Mouse (Mus musculus) lung, postnatal 0 days (tissue): Measurements from ENCODE around the gene Pdp2. TPM values are rescaled to one million over a fixed set of nuclear protein-coding genes. Genes with fewer than 3 reads are reported as not detected.

Source experiments
- ATAC-seq: fragments of 200-750 bp; cut with Nextera tagmentation; 2 replicates; pipeline ENCODE4 v1.8.0; 2017; ENCODE audit warnings: moderate library complexity
- DNase-seq: peaks from one replicate; pipeline ENCODE4 v3.0.0-alpha.2; 2016; ENCODE audit warnings: low spot score
- H3K27ac ChIP-seq: fragments of 300-500 bp; sonication (generic); 2 replicates; pipeline ENCODE4 v1.5.1; 2014; ENCODE audit warnings: antibody characterized with exemption, mild to moderate bottlenecking, low read length, mixed read lengths
- H3K27me3 ChIP-seq: fragments of 300-500 bp; sonication (generic); replicated peaks from 2 replicates; pipeline ENCODE4 v1.6.1; 2014; ENCODE audit warnings: low read length, mixed read lengths; ENCODE audit not compliant: insufficient read depth
- H3K36me3 ChIP-seq: fragments of 300-500 bp; sonication (generic); 2 replicates; pipeline ENCODE4 v1.6.1; 2014; ENCODE audit warnings: low read length, mixed read lengths; ENCODE audit not compliant: insufficient read depth
- H3K4me1 ChIP-seq: fragments of 300-500 bp; sonication (generic); 2 replicates; pipeline ENCODE4 v1.6.1; 2014; ENCODE audit warnings: antibody characterized with exemption, low read depth, low read length, mixed read lengths; ENCODE audit not compliant: insufficient read depth
- H3K4me2 ChIP-seq: fragments of 300-500 bp; sonication (generic); replicated peaks from 2 replicates; pipeline ENCODE4 v1.6.1; 2014; ENCODE audit warnings: low read depth, mild to moderate bottlenecking, low read length, moderate library complexity, mixed read lengths
- H3K4me3 ChIP-seq: fragments of 300-500 bp; sonication (generic); 2 replicates; pipeline ENCODE4 v1.5.1; 2014; ENCODE audit warnings: low read depth, low read length
- H3K9ac ChIP-seq: fragments of 300-500 bp; sonication (generic); replicated peaks from 2 replicates; pipeline ENCODE4 v1.6.1; 2014; ENCODE audit warnings: low read depth, mild to moderate bottlenecking
- H3K9me3 ChIP-seq: fragments of 300-500 bp; sonication (generic); 2 replicates; pipeline ENCODE4 v1.6.1; 2016; ENCODE audit warnings: low read length, mixed read lengths
- CTCF ChIP-seq: IDR thresholded peaks from 2 replicates; pipeline ENCODE4 v1.5.1; 2016; ENCODE audit warnings: antibody characterized with exemption, mild to moderate bottlenecking
- EP300 ChIP-seq: IDR thresholded peaks from 2 replicates; pipeline ENCODE4 v1.6.1; 2016; ENCODE audit warnings: antibody characterized with exemption, mild to moderate bottlenecking, control low read depth
- WGBS: fragments of 180-500 bp; shearing (Covaris S2); extraction: QIAGEN DNeasy Blood & Tissue Kit; methylation state at CpG from one replicate; pipeline ENCODE4 v1.1.7; 2014; 5-methylcytosine and 5-hydroxymethylcytosine counted together
- polyA plus RNA-seq: library from polyadenylated mRNA; unstranded; fragments of >200 nt; fragmentation: Nextera tagmentation; extraction: Ambion mirVana; gene quantifications from 2 replicates; pipeline ENCODE4 v1.2.1, GENCODE M21; 2015

Pdp2 gene
- polyA plus RNA-seq, 1 experiment from 2014 or later, result 6.0 TPM

DNA sequence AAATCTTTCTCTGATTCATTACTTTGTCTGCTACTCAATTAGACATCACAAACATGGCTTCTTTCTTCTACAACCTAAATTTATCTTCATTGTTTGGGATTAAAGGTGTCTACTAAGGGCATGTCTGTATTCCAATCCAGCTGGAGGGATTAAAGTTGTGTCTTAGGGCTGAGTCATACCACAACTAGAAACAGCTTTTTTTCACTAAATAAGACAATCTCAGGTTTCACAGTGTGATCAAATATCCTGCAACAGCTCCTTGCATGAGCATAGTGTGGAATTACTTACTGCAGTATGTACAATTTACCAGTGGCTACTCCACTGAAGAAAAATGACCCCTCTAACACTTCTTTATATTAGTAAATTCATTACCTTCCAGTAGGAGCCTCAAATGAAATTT, 30.5 kb upstream of the Pdp2 start:
- Histone ChIP-seq H3K27ac (no peak overlapping the region), H3K4me1 (no peaks in the 10 kb centered on the region), H3K4me3 (no peak overlapping the region), H3K9ac (no peak overlapping the region), H3K36me3 (no peaks in the 10 kb centered on the region), H3K4me2 (no peak overlapping the region), H3K9me3 (no peaks in the 10 kb centered on the region), H3K27me3 (no peaks in the 10 kb centered on the region)
- DNase-seq (no peak), ATAC-seq (no peak)
- TF ChIP-seq EP300 (no peak), CTCF (no peak)

GRCm38 (mm10) chr8:104564633-104565456, 26.4 kb upstream of the Pdp2 start:
- 12% methylated on average over 22 of the region's 22 CpGs for WGBS
- DNase-seq, result peak; percentile 95
- no peaks in the 10 kb centered on the region for H3K9me3 ChIP-seq
- no peak overlapping the region for H3K27ac ChIP-seq
- H3K9ac ChIP-seq, result no peak overlapping the region
- H3K4me1 ChIP-seq, result no peaks in the 10 kb centered on the region
- no peaks in the 10 kb centered on the region for H3K36me3 ChIP-seq
- TF ChIP-seq EP300, result no peak
- peak; percentile 95 for TF ChIP-seq CTCF
- 0 out of 2 replicates have a peak overlapping the region, but pooled peaks have one; percentile 17 for H3K4me2 ChIP-seq
- peak; percentile 95 for ATAC-seq
- no peaks in the 10 kb centered on the region for H3K27me3 ChIP-seq
- H3K4me3 ChIP-seq, result no peak overlapping the region

- ATAC-seq, result no peak
- DNase-seq, result no peak
Measured at GRCm38 (mm10) chr8:104565457-104565798, 25.8 kb upstream of the Pdp2 start.

GRCm38 (mm10) chr8:104569559-104569958, 21.7 kb upstream of the Pdp2 start:
- H3K4me2 ChIP-seq, result no peak overlapping the region
- H3K27me3 ChIP-seq, result no peaks in the 10 kb centered on the region
- no peak overlapping the region for H3K27ac ChIP-seq
- no peak overlapping the region for H3K4me3 ChIP-seq
- ATAC-seq (no peak), DNase-seq (peak; percentile 25)
- no peak for TF ChIP-seq EP300
- TF ChIP-seq CTCF, result peak; percentile 67
- H3K4me1 ChIP-seq, result no peaks in the 10 kb centered on the region
- no peak overlapping the region for H3K9ac ChIP-seq
- no peaks in the 10 kb centered on the region for H3K36me3 ChIP-seq
- H3K9me3 ChIP-seq, result no peaks in the 10 kb centered on the region
- 25% methylated on average over 1 of the region's 1 CpGs for WGBS

More at GRCm38 (mm10) chr8:104565457-104565798, 25.8 kb upstream of the Pdp2 start:
- no peak overlapping the region for H3K27ac ChIP-seq
- 96% methylated on average over 5 of the region's 5 CpGs for WGBS
- H3K36me3 ChIP-seq, result no peaks in the 10 kb centered on the region
- H3K9ac ChIP-seq, result no peak overlapping the region
- no peak overlapping the region for H3K4me3 ChIP-seq
- no peak overlapping the region for H3K4me2 ChIP-seq
- TF ChIP-seq EP300 (no peak), CTCF (no peak)
- H3K9me3 ChIP-seq, result no peaks in the 10 kb centered on the region
- H3K27me3 ChIP-seq, result no peaks in the 10 kb centered on the region
- no peaks in the 10 kb centered on the region for H3K4me1 ChIP-seq

DNA sequence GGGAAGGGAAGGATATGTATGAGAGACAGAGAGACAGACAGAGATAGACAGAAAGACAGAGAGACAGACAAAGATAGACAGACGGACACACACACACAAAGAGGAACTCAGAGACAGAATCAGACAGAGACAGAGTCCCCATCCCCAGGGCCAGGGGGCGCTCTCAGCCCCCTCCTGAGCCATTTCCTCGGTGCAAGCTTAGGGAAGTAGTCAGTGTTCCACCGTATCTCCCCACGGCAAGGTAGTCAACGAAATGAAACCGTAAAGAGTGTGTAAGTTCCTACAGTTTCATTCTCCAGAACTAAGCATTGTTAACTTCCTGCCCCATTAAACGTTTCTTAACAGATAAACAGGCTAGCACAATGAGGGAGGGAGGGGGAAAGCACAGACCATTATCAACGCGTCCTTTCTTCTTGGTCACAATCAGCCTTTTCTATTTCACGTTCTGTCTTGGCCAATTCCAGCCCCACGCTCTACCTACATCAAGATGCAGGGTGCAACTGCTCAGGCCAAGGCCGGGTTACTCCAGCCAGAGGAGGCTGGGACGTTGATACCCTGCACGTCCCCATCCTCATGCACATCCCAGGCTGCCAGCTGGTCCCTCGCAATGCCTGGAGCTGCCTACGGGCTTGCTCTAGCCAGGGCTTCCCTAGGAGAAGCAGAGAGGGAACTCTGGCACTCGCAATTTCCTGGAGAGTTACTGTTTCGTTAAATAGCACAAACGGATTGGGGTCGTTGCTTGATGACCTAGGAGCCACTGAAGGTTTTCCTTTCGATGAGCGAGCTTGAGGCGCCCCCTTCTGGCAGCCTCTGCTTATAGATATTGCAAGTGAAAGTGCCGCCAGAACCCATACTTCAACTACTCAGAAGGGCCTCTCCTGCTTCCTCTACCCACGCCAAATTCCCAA, 20.6 kb upstream of the Pdp2 start:
- Histone ChIP-seq H3K27ac (no peak overlapping the region), H3K4me2 (peak overlapping the region; percentile 78), H3K4me3 (peak overlapping the region; percentile 45), H3K4me1 (no peaks in the 10 kb centered on the region), H3K36me3 (no peaks in the 10 kb centered on the region), H3K9me3 (no peaks in the 10 kb centered on the region), H3K27me3 (no peaks in the 10 kb centered on the region), H3K9ac (0 out of 2 replicates have a peak overlapping the region, but pooled peaks have one; percentile 32)
- peak; percentile 84 for DNase-seq
- WGBS, result 6% methylated on average over 26 of the region's 26 CpGs
- peak; percentile 71 for ATAC-seq
- TF ChIP-seq EP300 (no peak), CTCF (peak; percentile 79)

GRCm38 (mm10) chr8:104576820-104577219, 14.4 kb upstream of the Pdp2 start:
- Histone ChIP-seq H3K27ac (no peak overlapping the region), H3K4me2 (no peak overlapping the region), H3K9me3 (no peaks in the 10 kb centered on the region), H3K27me3 (no peaks in the 10 kb centered on the region), H3K4me3 (no peak overlapping the region), H3K4me1 (no peaks in the 10 kb centered on the region), H3K9ac (no peak overlapping the region), H3K36me3 (no peaks in the 10 kb centered on the region)
- TF ChIP-seq CTCF (no peak), EP300 (no peak)
- 89% methylated on average over 3 of the region's 3 CpGs for WGBS
- DNase-seq (no peak), ATAC-seq (no peak)
